Mouse (Mus musculus) midbrain, embryonic 15.5 days (tissue): Measurements from ENCODE around the gene Cbfb. TPM values are rescaled to one million over a fixed set of nuclear protein-coding genes. Genes with fewer than 3 reads are reported as not detected.

Experiments used
- polyA plus RNA-seq: library from polyadenylated mRNA; unstranded; fragments of >200 nt; fragmentation: Nextera tagmentation; extraction: Ambion mirVana; gene quantifications from 2 replicates; pipeline ENCODE4 v1.2.1, GENCODE M21; 2015

Cbfb gene
- polyA plus RNA-seq, 1 experiment from 2014 or later, result 20.3 TPM

Other genes starting within 250 kb of the Cbfb start
- gene Ces2e, start 244.4 kb upstream of the Cbfb start, polyA plus RNA-seq, result not detected in 2 replicates
- gene Ces2f, start 223.3 kb upstream of the Cbfb start, polyA plus RNA-seq, result not detected in 2 replicates
- 0.08 TPM in 1 of 2 replicates, not detected in the other for gene Ces2g, start 209.0 kb upstream of the Cbfb start, polyA plus RNA-seq
- gene Ces2h, start 169.8 kb upstream of the Cbfb start, polyA plus RNA-seq, result not detected in 2 replicates
- gene Ces3a, start 122.1 kb upstream of the Cbfb start, polyA plus RNA-seq, result not detected in 2 replicates
- gene Ces3b, start 86.9 kb upstream of the Cbfb start, polyA plus RNA-seq, result not detected in 2 replicates
- 0.06 TPM in 1 of 2 replicates, not detected in the other for gene Ces4a, start 38.9 kb upstream of the Cbfb start, polyA plus RNA-seq
- 37.1 and 37.6 TPM in 2 replicates for gene D230025D16Rik, start 54.5 kb downstream of the Cbfb start, polyA plus RNA-seq
- gene B3gnt9, start 84.5 kb downstream of the Cbfb start, polyA plus RNA-seq, result 8.1 TPM in 2 replicates
- 13.5 and 13.6 TPM in 2 replicates for gene Tradd, start 93.9 kb downstream of the Cbfb start, polyA plus RNA-seq
- 0.99 and 1.3 TPM in 2 replicates for gene Fbxl8, start 94.0 kb downstream of the Cbfb start, polyA plus RNA-seq
- 0.25 and 0.42 TPM in 2 replicates for gene Hsf4, start 99.1 kb downstream of the Cbfb start, polyA plus RNA-seq
- gene Nol3, start 105.5 kb downstream of the Cbfb start, polyA plus RNA-seq, result 4.0 and 4.5 TPM in 2 replicates
- gene 4931428F04Rik, start 119.2 kb downstream of the Cbfb start, polyA plus RNA-seq, result 165 and 173 TPM in 2 replicates
- 11.8 and 12.7 TPM in 2 replicates for gene Exoc3l, start 125.4 kb downstream of the Cbfb start, polyA plus RNA-seq
- gene E2f4, start 127.0 kb downstream of the Cbfb start, polyA plus RNA-seq, result 45.3 and 48.9 TPM in 2 replicates
- 1.1 and 1.3 TPM in 2 replicates for gene Elmo3, start 134.9 kb downstream of the Cbfb start, polyA plus RNA-seq
- gene Lrrc29, start 155.6 kb downstream of the Cbfb start, polyA plus RNA-seq, result 0.68 and 1.1 TPM in 2 replicates
- gene Tmem208, start 155.7 kb downstream of the Cbfb start, polyA plus RNA-seq, result 130 and 139 TPM in 2 replicates
- 0.88 and 1.2 TPM in 2 replicates for gene Fhod1, start 177.3 kb downstream of the Cbfb start, polyA plus RNA-seq
- 12.0 and 12.2 TPM in 2 replicates for gene Slc9a5, start 178.2 kb downstream of the Cbfb start, polyA plus RNA-seq
- gene Plekhg4, start 202.6 kb downstream of the Cbfb start, polyA plus RNA-seq, result 2.1 and 2.4 TPM in 2 replicates
- not detected in 2 replicates for gene Kctd19, start 242.8 kb downstream of the Cbfb start, polyA plus RNA-seq
- 0.97 and 1.3 TPM in 2 replicates for gene Lrrc36, start 242.9 kb downstream of the Cbfb start, polyA plus RNA-seq